Mouse (Mus musculus): Measurements from ENCODE around the gene Slc35c1. TPM values are rescaled to one million over a fixed set of nuclear protein-coding genes. Genes with fewer than 3 reads are reported as not detected.
A peak's percentile ranks its signal among the peaks of the same experiment; 100 is the strongest.

Gene Slc35c1
- polyA plus RNA-seq, 1 experiment = 7.6 TPM

DNA sequence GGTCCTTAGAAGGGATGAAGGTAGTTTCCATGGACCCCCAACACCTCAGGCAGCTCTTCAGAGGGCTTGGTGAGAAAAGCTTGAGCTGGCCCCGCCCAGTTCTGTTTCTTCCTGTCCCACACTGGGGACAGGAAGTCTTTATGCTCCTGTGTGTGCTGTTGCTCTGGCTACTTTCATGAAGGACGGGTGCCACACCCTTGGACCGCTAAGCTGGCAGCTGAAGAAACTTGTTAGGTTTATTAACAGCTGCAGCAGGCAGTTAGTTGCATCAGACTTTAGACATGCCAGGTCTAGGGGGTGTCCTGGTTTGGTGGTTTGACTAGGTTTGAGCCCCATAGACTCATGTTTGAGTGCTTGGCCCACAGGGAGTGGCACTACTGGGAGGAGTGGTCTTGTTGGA, 4.4 kb upstream of the Slc35c1 start:
- no peak overlapping the region for H3K9ac ChIP-seq (ENCODE audit: low read depth, poor library complexity, severe bottlenecking)
- no peaks in the 10 kb centered on the region for H3K36me3 ChIP-seq (ENCODE audit: control insufficient read depth, insufficient read depth, low read length, poor library complexity, severe bottlenecking)
- no peak for TF ChIP-seq EP300 (IDR thresholded peaks at IDR 0.05; ENCODE audit: insufficient read depth, low read depth, low read length)
- no peak for TF ChIP-seq CTCF (IDR thresholded peaks at IDR 0.05; ENCODE audit: low read depth, low read length)
- no peak for TF ChIP-seq POLR2A (IDR thresholded peaks at IDR 0.05; ENCODE audit: insufficient read depth, low read length)
- H3K4me1 ChIP-seq (ENCODE audit: control insufficient read depth, insufficient read depth, low read length) = no peaks in the 10 kb centered on the region
- H3K27me3 ChIP-seq (ENCODE audit: control insufficient read depth, insufficient read depth, low read length, poor library complexity, severe bottlenecking) = no peaks in the 10 kb centered on the region
- no peak overlapping the region for H3K4me3 ChIP-seq (ENCODE audit: low read depth, low read length)
- H3K9me3 ChIP-seq (replicated peaks; ENCODE audit: control insufficient read depth, insufficient read depth, low read length, poor library complexity, severe bottlenecking) = no peaks in the 10 kb centered on the region
- H3K27ac ChIP-seq (ENCODE audit: insufficient read depth, low read length) = no peak overlapping the region

DNA sequence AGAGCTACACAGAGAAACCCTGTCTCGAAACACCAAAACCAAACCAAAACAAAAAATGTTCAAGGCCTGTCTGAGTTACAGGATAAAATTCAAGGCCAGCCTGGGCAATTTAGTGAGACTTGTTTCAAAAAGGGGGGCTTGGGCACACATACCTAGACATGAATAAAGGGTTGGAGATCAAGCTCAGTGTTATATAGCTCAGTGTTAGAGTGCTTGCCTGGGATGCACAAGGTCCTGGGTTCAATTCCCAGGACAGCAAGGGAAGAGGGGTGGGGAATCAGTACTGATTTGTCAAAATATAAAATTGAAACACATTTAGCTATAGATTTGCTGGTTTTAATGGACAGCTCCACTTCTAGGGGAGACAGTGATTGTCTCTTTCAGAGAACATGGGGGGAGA, 877 bp upstream of the Slc35c1 start:
- Histone ChIP-seq H3K27me3 (ENCODE audit: control insufficient read depth, insufficient read depth, low read length, poor library complexity, severe bottlenecking) (no peaks in the 10 kb centered on the region), H3K4me1 (ENCODE audit: control insufficient read depth, insufficient read depth, low read length) (no peaks in the 10 kb centered on the region), H3K9me3 (replicated peaks; ENCODE audit: control insufficient read depth, insufficient read depth, low read length, poor library complexity, severe bottlenecking) (no peaks in the 10 kb centered on the region), H3K36me3 (ENCODE audit: control insufficient read depth, insufficient read depth, low read length, poor library complexity, severe bottlenecking) (no peaks in the 10 kb centered on the region), H3K9ac (ENCODE audit: low read depth, poor library complexity, severe bottlenecking) (no peak overlapping the region), H3K27ac (ENCODE audit: insufficient read depth, low read length) (no peak overlapping the region), H3K4me3 (ENCODE audit: low read depth, low read length) (no peak overlapping the region)
- no peak for TF ChIP-seq CTCF (IDR thresholded peaks at IDR 0.05; ENCODE audit: low read depth, low read length)

DNA sequence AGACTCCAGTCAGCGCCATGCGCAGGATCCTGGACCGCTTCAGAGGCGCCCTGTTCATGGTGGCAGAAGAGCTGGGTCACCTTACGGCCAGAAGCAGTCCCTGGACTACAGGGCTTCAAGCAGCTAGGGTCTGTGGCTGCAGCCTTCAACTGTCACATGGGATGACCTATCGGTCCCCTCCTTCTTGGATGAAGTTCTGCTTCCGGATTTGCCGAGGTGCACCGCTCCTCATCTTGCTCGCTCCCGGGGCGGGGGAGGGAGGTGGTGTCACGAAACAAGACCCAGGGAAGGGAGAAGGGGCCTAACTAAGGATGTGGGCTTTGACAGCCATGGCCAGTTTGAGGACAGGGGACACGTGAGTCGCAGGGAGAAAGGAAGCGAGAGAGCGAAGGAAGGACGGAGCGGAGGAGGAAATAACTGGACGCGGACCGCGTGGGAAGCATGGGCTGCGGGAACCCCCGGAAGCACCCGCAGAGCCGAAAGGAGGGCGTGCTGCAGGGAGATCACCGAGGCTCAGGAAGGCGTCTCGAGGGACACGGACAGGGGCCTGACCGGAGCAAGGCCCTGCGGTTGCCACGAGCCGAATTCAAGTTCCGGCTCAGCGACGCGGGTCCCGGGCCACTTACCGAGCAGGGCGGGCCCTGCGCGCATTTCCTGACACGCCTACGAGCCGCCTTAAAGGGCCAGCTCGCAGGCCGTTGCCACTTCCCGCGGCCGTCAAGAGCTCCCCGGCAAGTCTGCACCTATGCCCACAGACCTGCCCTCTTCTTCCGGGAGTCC, 1.0 kb downstream of the Slc35c1 start:
- no peaks in the 10 kb centered on the region for H3K4me1 ChIP-seq (ENCODE audit: control insufficient read depth, insufficient read depth, low read length)
- no peaks in the 10 kb centered on the region for H3K27me3 ChIP-seq (ENCODE audit: control insufficient read depth, insufficient read depth, low read length, poor library complexity, severe bottlenecking)
- H3K4me3 ChIP-seq (ENCODE audit: low read depth, low read length) = peak overlapping the region; percentile 95
- H3K9me3 ChIP-seq (replicated peaks; ENCODE audit: control insufficient read depth, insufficient read depth, low read length, poor library complexity, severe bottlenecking) = no peaks in the 10 kb centered on the region
- H3K27ac ChIP-seq (ENCODE audit: insufficient read depth, low read length) = no peak overlapping the region
- TF ChIP-seq CTCF (IDR thresholded peaks at IDR 0.05; ENCODE audit: low read depth, low read length) = no peak
- H3K9ac ChIP-seq (ENCODE audit: low read depth, poor library complexity, severe bottlenecking) = peak overlapping the region; percentile 66
- H3K36me3 ChIP-seq (ENCODE audit: control insufficient read depth, insufficient read depth, low read length, poor library complexity, severe bottlenecking) = no peaks in the 10 kb centered on the region

DNA sequence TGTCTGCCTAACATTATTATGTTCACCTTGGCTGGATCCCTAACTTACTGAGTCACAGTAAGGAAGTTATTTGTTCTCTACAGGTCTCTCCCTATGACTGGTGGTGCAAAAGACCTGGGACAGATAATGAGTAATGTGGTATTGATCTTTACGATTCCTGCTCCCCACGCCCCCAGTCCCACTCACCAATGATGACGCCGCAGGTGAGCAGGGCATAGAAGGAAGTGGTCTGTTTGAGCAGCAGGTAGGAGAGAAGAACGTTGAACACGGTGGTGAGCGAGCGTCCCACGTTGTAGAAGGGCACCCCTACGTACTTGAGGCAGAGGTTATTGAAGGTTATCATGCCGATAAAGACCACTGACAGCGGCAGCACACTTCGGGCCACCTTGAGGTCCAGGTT, 1.9 kb downstream of the Slc35c1 start:
- Histone ChIP-seq H3K27me3 (ENCODE audit: control insufficient read depth, insufficient read depth, low read length, poor library complexity, severe bottlenecking) (no peaks in the 10 kb centered on the region), H3K4me3 (ENCODE audit: low read depth, low read length) (peak overlapping the region; percentile 95), H3K27ac (ENCODE audit: insufficient read depth, low read length) (no peak overlapping the region), H3K9ac (ENCODE audit: low read depth, poor library complexity, severe bottlenecking) (no peak overlapping the region), H3K36me3 (ENCODE audit: control insufficient read depth, insufficient read depth, low read length, poor library complexity, severe bottlenecking) (no peaks in the 10 kb centered on the region), H3K9me3 (replicated peaks; ENCODE audit: control insufficient read depth, insufficient read depth, low read length, poor library complexity, severe bottlenecking) (no peaks in the 10 kb centered on the region), H3K4me1 (ENCODE audit: control insufficient read depth, insufficient read depth, low read length) (no peaks in the 10 kb centered on the region)
- TF ChIP-seq POLR2A (IDR thresholded peaks at IDR 0.05; ENCODE audit: insufficient read depth, low read length) = no peak
- TF ChIP-seq EP300 (IDR thresholded peaks at IDR 0.05; ENCODE audit: insufficient read depth, low read depth, low read length) = no peak
- no peak for TF ChIP-seq CTCF (IDR thresholded peaks at IDR 0.05; ENCODE audit: low read depth, low read length)

DNA sequence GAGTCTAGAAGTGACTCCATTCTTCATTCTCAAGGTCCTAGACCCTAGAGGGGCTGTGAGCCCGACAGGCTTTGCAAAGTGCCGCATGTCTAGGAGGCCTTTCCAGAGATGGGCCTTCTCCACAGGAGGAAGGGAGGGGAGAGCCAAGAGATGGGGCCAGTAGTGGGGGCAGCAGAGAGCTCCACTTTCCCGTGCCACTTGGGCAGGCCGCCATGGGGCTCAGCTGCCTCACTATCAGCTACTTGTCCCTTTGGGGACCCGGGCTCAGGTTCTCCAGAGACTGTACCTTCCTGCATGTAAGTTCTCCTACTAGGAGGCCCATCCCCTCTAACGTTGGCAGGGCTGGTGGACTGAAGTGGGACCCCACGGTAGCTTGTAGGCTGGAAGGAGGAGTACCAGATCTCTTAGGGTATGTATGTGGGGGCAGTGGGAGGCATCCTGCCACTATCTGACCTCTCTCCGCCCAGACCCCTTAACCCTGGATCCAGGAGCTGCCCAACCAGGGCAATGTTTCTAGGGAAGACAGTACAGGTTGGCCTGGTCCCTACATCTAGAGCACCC, 3.3 kb downstream of the Slc35c1 start:
- Histone ChIP-seq H3K27me3 (ENCODE audit: control insufficient read depth, insufficient read depth, low read length, poor library complexity, severe bottlenecking) (no peaks in the 10 kb centered on the region), H3K4me3 (ENCODE audit: low read depth, low read length) (no peak overlapping the region), H3K9me3 (replicated peaks; ENCODE audit: control insufficient read depth, insufficient read depth, low read length, poor library complexity, severe bottlenecking) (no peaks in the 10 kb centered on the region), H3K9ac (ENCODE audit: low read depth, poor library complexity, severe bottlenecking) (no peak overlapping the region), H3K27ac (ENCODE audit: insufficient read depth, low read length) (no peak overlapping the region), H3K36me3 (ENCODE audit: control insufficient read depth, insufficient read depth, low read length, poor library complexity, severe bottlenecking) (no peaks in the 10 kb centered on the region), H3K4me1 (ENCODE audit: control insufficient read depth, insufficient read depth, low read length) (no peaks in the 10 kb centered on the region)
- no peak for TF ChIP-seq EP300 (IDR thresholded peaks at IDR 0.05; ENCODE audit: insufficient read depth, low read depth, low read length)
- no peak for TF ChIP-seq POLR2A (IDR thresholded peaks at IDR 0.05; ENCODE audit: insufficient read depth, low read length)
- TF ChIP-seq CTCF (IDR thresholded peaks at IDR 0.05; ENCODE audit: low read depth, low read length) = no peak

DNA sequence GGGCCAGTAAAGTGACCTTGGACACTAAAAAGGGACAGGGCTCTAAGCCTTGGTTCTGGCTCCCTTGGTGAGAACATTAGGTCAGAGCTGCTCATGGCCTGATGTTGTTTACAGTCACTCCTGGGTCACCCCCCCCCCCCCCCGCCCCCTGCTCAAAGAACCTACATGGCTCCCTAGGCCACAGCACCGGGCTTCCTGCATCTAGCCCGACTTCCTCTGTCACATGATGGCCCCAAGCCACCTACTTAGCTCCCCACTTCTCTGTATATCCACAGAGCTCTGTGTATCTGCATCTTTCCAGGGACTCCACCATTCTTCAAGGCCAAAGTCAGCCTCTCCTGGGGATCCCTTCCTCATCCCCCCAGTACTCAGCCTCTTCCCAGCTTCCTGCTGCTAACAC, 4.6 kb downstream of the Slc35c1 start:
- H3K27me3 ChIP-seq (ENCODE audit: control insufficient read depth, insufficient read depth, low read length, poor library complexity, severe bottlenecking) = no peaks in the 10 kb centered on the region
- H3K27ac ChIP-seq (ENCODE audit: insufficient read depth, low read length) = no peak overlapping the region
- H3K9me3 ChIP-seq (replicated peaks; ENCODE audit: control insufficient read depth, insufficient read depth, low read length, poor library complexity, severe bottlenecking) = no peaks in the 10 kb centered on the region
- no peaks in the 10 kb centered on the region for H3K4me1 ChIP-seq (ENCODE audit: control insufficient read depth, insufficient read depth, low read length)
- H3K4me3 ChIP-seq (ENCODE audit: low read depth, low read length) = no peak overlapping the region
- H3K9ac ChIP-seq (ENCODE audit: low read depth, poor library complexity, severe bottlenecking) = no peak overlapping the region
- TF ChIP-seq EP300 (IDR thresholded peaks at IDR 0.05; ENCODE audit: insufficient read depth, low read depth, low read length) (no peak), POLR2A (IDR thresholded peaks at IDR 0.05; ENCODE audit: insufficient read depth, low read length) (no peak), CTCF (IDR thresholded peaks at IDR 0.05; ENCODE audit: low read depth, low read length) (no peak)
- H3K36me3 ChIP-seq (ENCODE audit: control insufficient read depth, insufficient read depth, low read length, poor library complexity, severe bottlenecking) = no peaks in the 10 kb centered on the region
